Mouse (Mus musculus) B cell, adult (primary cell): ENCODE results near the gene Plbd1. TPM values are rescaled to one million over a fixed set of nuclear protein-coding genes. Genes with fewer than 3 reads are reported as not detected.

Experiments used
- total RNA-seq: library from RNA; stranded (reverse); gene quantifications from 4 replicates; pipeline ENCODE4 v1.2.4, GENCODE M21; 2023; ENCODE audit not compliant: inconsistent age

Plbd1 gene
- total RNA-seq, result 68.3 to 80.6 TPM (median 78.4 TPM) in 4 replicates

DNA sequence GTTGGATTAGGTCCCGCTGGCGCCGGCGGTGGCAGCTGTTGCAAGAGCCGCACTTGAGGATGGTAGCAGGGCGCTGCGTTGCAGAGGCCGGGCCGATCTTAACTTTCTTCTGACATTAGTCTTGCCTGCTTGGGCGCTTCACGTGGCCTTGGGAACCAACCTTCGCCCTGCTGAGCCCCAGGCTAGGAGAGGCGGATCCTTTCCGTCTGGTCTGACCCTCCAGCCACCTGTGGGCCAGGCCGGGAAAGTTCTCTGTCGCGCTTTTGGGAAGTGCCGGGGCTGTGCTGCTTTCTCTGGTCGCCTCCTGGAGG is at the start of gene Plbd1:
Gene Plbd1 (minus strand): TSS at position 223 of the 311 bp plus-strand sequence.

Other genes with a start within 250 kb of the Plbd1 start
- not detected in 4 replicates for gene E330021D16Rik, start 246.4 kb downstream of the Plbd1 start, total RNA-seq
- gene Atf7ip, start 155.8 kb downstream of the Plbd1 start, total RNA-seq, result 258 to 306 TPM (median 292 TPM) in 4 replicates
- 0.12 to 0.13 TPM in 2 of 4 replicates, not detected in the others for gene Gucy2c, start 119.8 kb upstream of the Plbd1 start, total RNA-seq
- 16.2 to 18.0 TPM (median 17.3 TPM) in 4 replicates for gene Hist4h4, start 142.5 kb upstream of the Plbd1 start, total RNA-seq
- gene H2afj, start 146.3 kb upstream of the Plbd1 start, total RNA-seq, result 60.9 to 81.4 TPM (median 66.9 TPM) in 4 replicates
- gene BC049715, start 165.7 kb upstream of the Plbd1 start, total RNA-seq, result 2.9 to 6.8 TPM (median 4.8 TPM) in 4 replicates
- gene Wbp11, start 166.3 kb upstream of the Plbd1 start, total RNA-seq, result 216 to 249 TPM (median 231 TPM) in 4 replicates
- 0.29 TPM in 1 of 4 replicates, not detected in the others for gene Smco3, start 173.5 kb upstream of the Plbd1 start, total RNA-seq
- 0.27 to 0.48 TPM (median 0.27 TPM) in 3 of 4 replicates, not detected in the other for gene Art4, start 195.8 kb upstream of the Plbd1 start, total RNA-seq
- not detected in 4 replicates for gene Mgp, start 213.9 kb upstream of the Plbd1 start, total RNA-seq